Mouse (Mus musculus) frontal cortex, adult 2 months (tissue): Measurements from ENCODE around the gene Tmem220. TPM values are rescaled to one million over a fixed set of nuclear protein-coding genes. Genes with fewer than 3 reads are reported as not detected.

Experiments
- polyA plus RNA-seq: library from polyadenylated mRNA; depleted of rRNA; stranded (reverse); fragments of >200 nt; gene quantifications from 2 replicates; pipeline ENCODE4 v1.2.3, GENCODE M21; 2012; rRNA removed

The Tmem220 gene
- polyA plus RNA-seq, 1 experiment = 0.74 TPM

Other genes starting within 250 kb of the Tmem220 start
- gene Pirt, start 113.2 kb upstream of the Tmem220 start, polyA plus RNA-seq = 0.15 and 0.18 TPM in 2 replicates
- not detected in 2 replicates for gene Tmem238l, start 68.5 kb upstream of the Tmem220 start, polyA plus RNA-seq
- 22.2 and 24.9 TPM in 2 replicates for gene Adprm, start 27.4 kb downstream of the Tmem220 start, polyA plus RNA-seq
- 6.2 and 7.4 TPM in 2 replicates for gene Sco1, start 27.5 kb downstream of the Tmem220 start, polyA plus RNA-seq
- 0.84 and 0.92 TPM in 2 replicates for gene Myh3, start 53.1 kb downstream of the Tmem220 start, polyA plus RNA-seq
- 0.19 and 0.38 TPM in 2 replicates for gene Myh2, start 145.9 kb downstream of the Tmem220 start, polyA plus RNA-seq
- gene Myh1, start 174.9 kb downstream of the Tmem220 start, polyA plus RNA-seq = 0.12 and 0.32 TPM in 2 replicates
- 0.14 and 0.53 TPM in 2 replicates for gene Myh4, start 212.9 kb downstream of the Tmem220 start, polyA plus RNA-seq